Mouse (Mus musculus) A20 (cell line): ENCODE results near the gene Ufd1.

ENCODE experiments used
- DNase-seq: peaks from one replicate; pipeline ENCODE4 v3.0.0-alpha.2; 2011; ENCODE audit warnings: low read depth, low spot score

Gene Ufd1

GRCm38 (mm10) chr16:18811468-18812384 is at the start of gene Ufd1, which contains the start of gene Cdc45:
Gene Ufd1, plus strand, starts transcription at chr16:18811779.
Gene Cdc45, minus strand, starts transcription at chr16:18811987.
- peak; percentile 97 for DNase-seq

DNA sequence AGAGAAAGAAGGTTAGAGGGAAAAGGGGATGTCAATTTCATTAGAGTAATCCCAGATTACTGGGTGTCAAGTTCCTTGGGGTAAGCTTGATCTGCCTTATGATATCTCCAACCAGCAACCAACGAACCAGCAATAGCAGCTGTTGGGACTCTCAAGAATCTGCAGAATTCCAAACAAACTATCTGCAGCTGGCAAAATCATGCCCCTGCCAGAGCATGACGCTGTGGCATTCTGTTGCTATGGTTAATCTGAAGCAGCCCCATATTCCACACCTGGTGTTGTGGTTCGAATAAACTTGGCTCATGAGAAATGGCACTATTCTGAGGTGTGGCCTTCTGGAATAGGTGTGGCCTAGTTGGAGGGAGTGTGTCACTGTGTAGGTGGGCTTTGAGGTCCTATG is 48.6 kb upstream of the Ufd1 start:
- no peak for DNase-seq

- no peak for DNase-seq
Observed at GRCm38 (mm10) chr16:18766390-18766789, 45.2 kb upstream of the Ufd1 start.

DNA sequence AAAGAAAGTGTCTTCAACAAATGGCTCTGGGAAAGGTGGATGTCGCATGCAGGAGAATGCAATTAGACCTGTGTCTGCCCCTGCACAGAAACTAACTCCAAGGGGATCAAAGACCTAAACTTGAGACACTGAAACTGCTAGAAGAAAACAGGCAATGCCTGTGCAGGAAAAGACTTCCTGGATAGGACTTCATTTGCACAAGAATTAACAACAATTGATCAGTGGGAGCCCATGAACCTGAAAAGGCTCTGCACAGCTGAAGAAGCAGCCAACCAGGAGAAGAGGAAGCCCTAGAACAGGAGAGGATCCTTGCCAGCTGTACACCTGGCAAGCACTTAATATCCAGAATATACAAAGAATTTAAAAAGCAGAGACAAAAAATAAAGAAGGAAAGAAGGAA is 42.1 kb upstream of the Ufd1 start:
- no peak for DNase-seq

DNA sequence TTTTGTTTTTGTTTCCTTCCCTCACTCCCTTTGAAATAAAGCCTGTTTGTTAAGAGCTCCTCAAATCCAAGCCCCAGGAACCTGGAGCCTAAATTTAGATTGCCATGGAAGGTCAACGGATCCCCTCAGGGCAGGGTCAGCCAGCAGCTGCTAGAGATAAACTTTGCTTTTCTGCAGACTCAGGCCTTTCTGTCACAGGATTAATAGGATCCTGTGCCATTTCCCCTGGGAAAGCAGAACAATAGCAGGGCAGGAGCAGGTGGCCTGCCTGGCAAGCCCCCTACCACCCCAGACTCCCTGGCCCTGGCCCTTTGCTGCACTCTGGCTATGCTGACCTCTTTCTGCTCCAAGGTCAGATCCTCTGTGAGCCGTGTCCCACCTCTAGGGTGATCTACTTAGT is 37.6 kb upstream of the Ufd1 start:
- no peak for DNase-seq

DNA sequence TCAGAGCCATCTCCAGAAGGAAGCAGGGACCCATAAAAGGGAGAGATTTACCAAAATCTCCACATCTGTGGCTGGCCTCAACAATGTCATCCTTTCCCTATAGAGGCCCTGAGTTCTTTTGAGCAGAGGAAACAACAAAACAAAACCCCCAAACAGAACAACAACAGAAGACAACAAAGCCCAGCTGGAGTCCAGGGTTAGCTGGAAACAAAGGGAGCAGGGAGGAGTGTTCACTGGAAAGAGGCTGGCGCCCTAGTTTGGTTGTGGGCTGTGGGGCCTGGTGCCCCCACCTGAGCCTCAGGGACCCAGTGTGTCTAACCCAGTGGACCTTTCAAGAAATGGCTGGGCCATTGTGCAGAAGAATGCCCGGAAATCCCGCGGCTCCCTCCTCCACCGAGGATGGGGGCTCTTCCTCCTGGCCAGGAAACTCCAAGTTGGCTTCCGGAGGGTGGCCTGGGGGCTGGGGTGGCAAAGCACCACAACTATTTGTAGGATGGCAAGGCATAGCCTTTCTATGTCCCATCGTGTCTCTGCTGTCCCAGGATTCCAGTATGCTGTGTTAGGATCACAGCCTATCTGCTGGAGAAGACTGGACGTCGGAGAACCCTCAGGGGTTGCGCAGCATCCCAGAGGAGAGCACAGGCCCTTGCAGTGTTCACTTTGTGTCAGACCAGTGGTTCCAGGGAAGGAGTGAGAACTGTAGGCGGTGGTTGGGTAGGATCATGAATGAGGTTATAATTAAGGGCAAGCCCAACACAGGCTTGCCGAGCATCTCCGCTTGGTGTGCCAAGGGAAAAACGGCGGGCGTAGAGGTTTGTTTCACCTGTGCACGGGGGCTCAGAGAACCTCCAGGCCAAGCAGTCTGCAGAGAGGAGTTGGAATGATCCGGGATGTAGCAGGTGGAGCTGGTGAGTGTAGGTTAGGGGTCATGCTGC is 35.7 kb upstream of the Ufd1 start:
- DNase-seq = no peak

- DNase-seq = no peak
Observed at GRCm38 (mm10) chr16:18776556-18777100, 35.0 kb upstream of the Ufd1 start, which contains the start of gene Cldn5. Gene Cldn5, plus strand, starts transcription at chr16:18776847.

DNA sequence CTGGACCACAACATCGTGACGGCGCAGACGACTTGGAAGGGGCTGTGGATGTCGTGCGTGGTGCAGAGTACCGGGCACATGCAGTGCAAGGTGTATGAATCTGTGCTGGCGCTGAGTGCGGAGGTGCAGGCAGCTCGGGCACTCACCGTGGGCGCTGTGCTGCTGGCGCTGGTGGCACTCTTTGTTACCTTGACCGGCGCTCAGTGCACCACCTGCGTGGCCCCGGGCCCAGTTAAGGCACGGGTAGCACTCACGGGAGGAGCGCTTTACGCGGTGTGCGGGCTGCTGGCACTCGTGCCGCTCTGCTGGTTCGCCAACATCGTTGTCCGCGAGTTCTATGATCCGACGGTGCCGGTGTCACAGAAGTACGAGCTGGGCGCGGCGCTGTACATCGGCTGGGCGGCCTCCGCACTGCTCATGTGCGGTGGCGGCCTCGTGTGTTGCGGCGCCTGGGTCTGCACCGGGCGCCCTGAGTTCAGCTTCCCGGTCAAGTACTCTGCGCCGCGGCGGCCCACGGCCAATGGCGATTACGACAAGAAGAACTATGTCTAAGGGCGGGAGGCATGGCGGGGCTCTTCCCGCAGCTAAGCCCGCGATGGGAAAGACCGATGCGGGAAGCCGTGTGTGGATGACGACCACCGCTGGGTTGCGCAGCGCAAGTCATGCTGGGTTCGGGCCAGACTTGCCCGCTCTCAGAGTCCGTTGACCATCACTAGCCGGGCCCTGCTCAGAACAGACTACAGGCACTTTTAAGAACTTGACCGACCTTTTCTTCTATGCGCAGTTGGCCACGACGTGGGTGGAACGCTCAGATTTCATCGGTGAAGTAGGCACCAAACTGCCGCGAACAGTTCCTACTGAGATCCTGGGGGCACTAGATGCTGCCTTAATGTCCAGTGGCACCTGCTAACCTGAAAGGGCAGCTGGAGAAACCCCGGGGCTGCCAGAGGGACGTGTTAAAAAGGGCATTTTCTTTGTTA is 34.2 kb upstream of the Ufd1 start:
- DNase-seq = no peak

DNA sequence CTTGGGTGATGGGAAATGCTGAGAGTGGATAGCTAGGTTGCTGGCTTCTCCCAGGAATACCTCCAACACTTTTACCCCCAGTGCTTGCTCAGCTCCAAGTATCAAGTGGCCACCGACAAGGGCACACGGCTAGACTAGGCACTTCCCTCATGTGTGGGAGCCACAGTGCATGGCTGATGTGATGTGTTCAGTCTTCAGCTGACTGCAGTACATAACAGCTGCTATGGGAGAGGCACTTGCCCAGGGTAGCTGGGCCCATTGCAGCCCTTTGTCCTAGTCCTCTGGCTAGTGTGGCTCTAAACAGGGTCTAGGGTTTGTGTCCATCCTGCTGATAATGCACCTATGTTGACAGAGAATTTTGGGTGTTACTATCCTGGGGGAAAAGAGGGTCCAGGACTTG is 33.1 kb upstream of the Ufd1 start:
- no peak for DNase-seq

DNA sequence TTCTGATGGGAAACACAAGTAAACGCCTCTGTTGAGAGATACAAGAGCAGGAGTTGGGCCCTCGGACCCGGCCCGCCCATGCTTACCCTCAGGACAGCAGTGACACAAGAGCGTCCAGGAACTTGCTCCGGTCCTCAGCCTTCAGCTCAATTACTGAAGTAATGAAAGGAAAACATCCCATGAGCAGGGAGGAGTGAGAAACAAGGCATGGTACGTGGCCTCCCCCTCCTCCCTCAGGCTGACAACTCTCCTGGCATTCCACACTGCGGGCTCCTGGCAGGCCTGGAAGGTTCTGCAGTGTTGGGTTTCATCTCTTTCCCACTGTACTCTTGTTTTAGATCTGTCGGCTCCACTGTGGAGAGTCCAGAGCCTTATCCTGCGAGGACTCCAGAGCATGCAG is 29.8 kb upstream of the Ufd1 start:
- no peak for DNase-seq

DNA sequence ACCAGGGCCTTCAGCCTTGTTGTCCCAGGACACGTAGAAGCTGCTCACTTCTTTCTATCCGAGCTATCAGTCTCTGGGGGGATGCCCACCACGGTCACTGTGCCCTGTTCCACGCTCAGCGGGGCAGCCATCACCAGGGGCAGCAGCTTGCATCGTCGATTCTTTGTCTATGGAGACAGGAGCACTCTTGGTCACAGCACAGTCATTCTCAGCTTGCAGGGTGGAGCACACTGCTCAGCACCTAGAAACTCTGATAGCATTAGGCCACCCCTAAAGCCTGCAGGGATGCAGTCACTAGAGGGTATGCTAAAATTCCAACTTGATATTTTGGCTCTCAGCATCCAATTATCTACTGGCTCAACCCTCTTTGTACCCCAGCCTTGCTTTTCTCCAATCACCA is 26.6 kb upstream of the Ufd1 start:
- DNase-seq = no peak

GRCm38 (mm10) chr16:18785485-18785884 is 26.1 kb upstream of the Ufd1 start:
- DNase-seq = no peak

DNA sequence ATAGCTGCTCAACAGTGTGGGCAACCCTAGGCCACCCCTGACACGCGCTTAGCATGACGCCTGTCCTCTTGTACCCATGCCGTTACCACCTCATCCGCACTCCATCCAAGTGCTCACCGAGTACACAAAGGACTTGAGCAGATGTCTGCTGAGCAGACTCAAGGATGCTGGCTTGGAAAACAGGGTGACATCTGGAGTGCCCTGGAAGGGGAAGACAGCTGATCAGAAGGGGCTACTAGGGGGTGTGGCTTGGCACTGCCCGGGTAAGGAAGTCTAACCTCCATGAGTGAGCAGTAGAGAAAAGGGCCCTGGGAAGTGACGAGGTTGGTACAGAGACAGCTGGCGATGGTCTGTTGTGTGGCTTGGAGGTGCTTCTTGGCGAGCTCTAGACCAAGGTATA is 24.9 kb upstream of the Ufd1 start:
- no peak for DNase-seq

- DNase-seq = no peak
Observed at GRCm38 (mm10) chr16:18788627-18789406, 22.8 kb upstream of the Ufd1 start.

DNA sequence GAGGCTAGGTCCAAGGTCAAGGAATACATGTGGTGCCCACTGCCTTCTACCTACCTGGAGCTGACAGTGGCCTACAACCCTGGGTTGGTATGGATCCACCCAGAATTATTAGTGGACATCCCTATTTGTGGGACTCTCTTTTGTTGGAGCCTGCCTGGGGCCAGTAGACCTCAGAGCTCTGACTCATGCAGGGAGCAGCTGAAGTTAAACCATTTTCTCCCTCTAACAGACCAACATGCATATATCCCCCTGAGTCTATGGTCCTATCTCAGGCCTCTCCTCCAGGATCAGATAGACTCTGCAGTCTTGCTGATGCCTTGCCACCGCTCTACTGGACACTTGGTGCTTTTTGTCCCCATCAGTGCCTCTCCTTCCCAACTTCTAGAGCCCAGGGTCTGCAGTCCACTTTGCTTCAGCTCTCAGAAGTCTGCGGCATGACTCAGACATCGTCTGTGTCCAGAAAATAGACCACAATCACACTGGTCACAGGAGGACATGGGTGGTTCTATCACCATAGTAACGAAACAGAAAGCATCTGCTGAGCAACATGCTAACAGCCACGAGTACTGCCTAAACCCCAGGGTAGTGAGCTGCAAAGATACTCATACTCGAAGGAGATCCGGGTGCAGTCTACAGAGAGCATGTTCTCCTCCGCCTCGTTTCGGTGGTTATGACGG is 16.2 kb upstream of the Ufd1 start:
- no peak for DNase-seq

- no peak for DNase-seq
Observed at GRCm38 (mm10) chr16:18796645-18797044, 14.9 kb upstream of the Ufd1 start.

DNA sequence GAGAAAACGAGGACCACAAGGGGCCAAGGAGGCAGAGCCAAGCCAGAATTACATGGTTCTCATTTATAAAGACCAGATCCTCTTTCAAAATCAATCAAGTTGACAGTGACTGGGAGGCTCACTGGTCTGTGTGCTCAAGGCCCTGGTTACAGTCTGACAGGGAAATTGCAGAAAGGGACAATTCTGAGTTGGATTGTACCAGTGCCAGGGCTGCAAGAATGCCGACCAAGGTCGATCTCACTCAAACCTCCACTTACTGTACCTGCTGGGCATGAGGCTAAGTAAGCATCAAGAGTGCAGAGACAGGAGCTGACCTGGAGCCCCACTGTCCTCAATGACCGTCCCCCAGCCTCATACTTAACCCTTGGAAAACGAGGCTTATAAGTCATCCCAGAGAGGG is 13.4 kb upstream of the Ufd1 start:
- no peak for DNase-seq

DNA sequence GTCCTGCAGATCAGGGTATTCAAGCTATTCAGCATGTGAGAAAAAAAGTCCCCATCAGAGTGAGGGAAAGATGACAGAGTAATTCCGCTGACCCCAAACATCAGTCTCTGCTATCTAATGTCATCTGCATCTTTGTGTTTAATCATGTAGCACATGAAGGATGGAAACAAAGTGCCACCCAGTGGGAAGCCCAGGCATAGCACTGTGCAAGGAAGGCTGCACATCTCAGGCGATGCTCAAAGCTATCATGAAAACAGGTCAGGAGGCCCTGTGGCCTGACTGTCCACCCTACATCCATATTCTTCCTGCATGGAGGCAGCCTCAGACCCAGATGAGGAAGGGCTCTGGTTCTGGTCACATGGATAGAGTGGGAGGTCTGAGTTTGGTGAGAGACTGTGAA is 12.7 kb upstream of the Ufd1 start:
- DNase-seq = peak; percentile 28

DNA sequence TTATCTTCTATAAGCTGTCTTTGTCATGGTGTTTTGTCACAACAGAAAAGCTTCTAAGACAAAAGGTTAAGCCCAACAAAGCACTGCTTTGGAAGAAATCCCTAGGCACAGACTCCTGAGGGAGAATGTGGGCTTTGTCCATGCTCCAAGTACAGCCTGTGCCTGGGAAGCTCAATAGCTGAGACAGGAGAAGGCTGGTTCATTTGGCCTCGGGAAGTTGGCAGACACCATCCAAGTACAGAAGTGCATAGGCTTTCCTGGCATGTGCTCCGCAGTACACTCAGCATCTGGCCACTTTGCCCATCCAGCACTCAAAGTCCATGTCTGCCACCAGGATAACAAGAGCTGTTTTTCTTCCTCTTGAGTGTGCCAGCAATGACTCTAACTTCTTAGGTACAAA is 5.8 kb upstream of the Ufd1 start:
- no peak for DNase-seq

DNA sequence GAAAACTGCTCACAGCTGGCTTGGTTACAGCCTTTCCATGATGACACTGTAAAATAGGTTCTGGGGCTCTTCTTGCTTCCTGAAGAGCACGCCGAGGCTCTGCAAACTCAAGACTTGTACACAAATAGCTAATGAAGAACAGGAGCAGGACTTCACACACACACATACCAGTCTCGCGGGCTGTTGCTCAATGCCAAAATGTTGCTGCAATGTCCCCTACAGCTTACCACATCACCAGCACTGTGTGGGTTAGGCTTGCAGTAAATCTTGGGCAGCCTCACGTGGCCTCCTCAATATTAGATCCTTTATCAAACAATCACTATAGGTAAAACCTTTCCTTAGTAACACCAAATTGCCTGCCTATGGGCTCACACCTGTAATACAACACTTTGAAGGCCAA is 2.6 kb upstream of the Ufd1 start:
- no peak for DNase-seq
